Mouse (Mus musculus) MEL (cell line): Measurements from ENCODE around the gene Rab1a. TPM values are rescaled to one million over a fixed set of nuclear protein-coding genes. Genes with fewer than 3 reads are reported as not detected.

Experiments
- DNase-seq: peaks from one replicate; pipeline ENCODE4 v3.0.0; 2011; ENCODE audit warnings: low read depth, low spot score
- H3K27ac ChIP-seq: 2 replicates; pipeline ENCODE4 v1.5.1; 2012; ENCODE audit warnings: low read depth, mild to moderate bottlenecking, control low read depth, low read length, moderate library complexity; ENCODE audit not compliant: control insufficient read depth
- H3K27me3 ChIP-seq, 2 experiments: fragments of 150-350 bp in 1 of 2; sonication (generic) in 1 of 2; 2 replicates each; pipeline ENCODE4 v1.6.1; 2012; ENCODE audit warnings: low read length in 2 of 2, mild to moderate bottlenecking in 2 of 2, improper control_type of control experiment in 1 of 2, moderate library complexity in 1 of 2; ENCODE audit not compliant: insufficient read depth in 2 of 2, control insufficient read depth in 1 of 2
- H3K36me3 ChIP-seq, 2 experiments: 2 replicates each; pipeline ENCODE4 v1.6.1; 2012 to 2014; ENCODE audit warnings: low read length in 2 of 2, improper control_type of control experiment in 1 of 2, inconsistent platforms in 1 of 2, mild to moderate bottlenecking in 1 of 2; ENCODE audit not compliant: insufficient read depth in 2 of 2, control insufficient read depth in 1 of 2
- H3K4me1 ChIP-seq, 2 experiments: fragments of 150-350 bp in 1 of 2; sonication (generic) in 1 of 2; 2 replicates each; pipeline ENCODE4 v1.6.1; 2012; ENCODE audit warnings: low read length in 2 of 2, improper control_type of control experiment in 1 of 2, mild to moderate bottlenecking in 1 of 2; ENCODE audit not compliant: insufficient read depth in 2 of 2, control insufficient read depth in 1 of 2
- H3K4me3 ChIP-seq, 2 experiments: fragments of 150-350 bp in 1 of 2; sonication (generic) in 1 of 2; 2 replicates each; pipeline ENCODE4 v1.5.1; 2012; ENCODE audit warnings: low read depth in 2 of 2, low read length in 2 of 2, mild to moderate bottlenecking in 2 of 2, moderate library complexity in 2 of 2, control low read depth in 1 of 2, improper control_type of control experiment in 1 of 2; ENCODE audit not compliant: control insufficient read depth in 1 of 2, insufficient read depth in 1 of 2
- H3K79me2 ChIP-seq: 2 replicates; pipeline ENCODE4 v1.6.1; 2012; ENCODE audit warnings: mild to moderate bottlenecking, low read length, moderate library complexity; ENCODE audit not compliant: control insufficient read depth, poor library complexity, insufficient read depth
- H3K9ac ChIP-seq: 2 replicates; pipeline ENCODE4 v1.6.1; 2012; ENCODE audit warnings: low read depth, mild to moderate bottlenecking, control low read depth, low read length, moderate library complexity; ENCODE audit not compliant: control insufficient read depth, poor library complexity, severe bottlenecking
- H3K9me3 ChIP-seq: fragments of 150-350 bp; sonication (generic); replicated peaks from 2 replicates; pipeline ENCODE4 v1.6.1; 2012; ENCODE audit warnings: mild to moderate bottlenecking, low read length, improper control_type of control experiment, moderate library complexity; ENCODE audit not compliant: insufficient read depth
- CHD2 ChIP-seq: IDR thresholded peaks from 2 replicates; pipeline ENCODE4 v1.6.1; 2011; ENCODE audit warnings: low read length, improper control_type of control experiment
- GATA1 ChIP-seq: IDR thresholded peaks from 2 replicates; pipeline ENCODE4 v1.6.1; 2011; ENCODE audit warnings: low read depth, low read length, improper control_type of control experiment
- JUND ChIP-seq: IDR thresholded peaks from 2 replicates; pipeline ENCODE4 v1.6.1; 2011; ENCODE audit warnings: low read depth, mild to moderate bottlenecking, improper control_type of control experiment, low read length
- KAT2A ChIP-seq: conservative IDR thresholded peaks from 2 replicates; pipeline ENCODE4 v1.6.1; 2012; ENCODE audit warnings: low read depth, low read length, improper control_type of control experiment, inconsistent platforms
- MAX ChIP-seq: IDR thresholded peaks from 2 replicates; pipeline ENCODE4 v1.6.1; 2011; ENCODE audit warnings: low read length, improper control_type of control experiment
- MAZ ChIP-seq: IDR thresholded peaks from 2 replicates; pipeline ENCODE4 v1.6.1; 2012; ENCODE audit warnings: low read depth, mild to moderate bottlenecking, inconsistent platforms, low read length, improper control_type of control experiment
- MEF2A ChIP-seq: IDR thresholded peaks from 2 replicates; pipeline ENCODE4 v1.6.1; 2014; ENCODE audit warnings: low read depth, mild to moderate bottlenecking, inconsistent platforms, low read length, improper control_type of control experiment; ENCODE audit not compliant: poor library complexity, insufficient replicate concordance, severe bottlenecking; ENCODE audit errors: extremely low read depth
- MXI1 ChIP-seq: IDR thresholded peaks from 2 replicates; pipeline ENCODE4 v1.6.1; 2011; ENCODE audit warnings: mild to moderate bottlenecking, low read depth, low read length, improper control_type of control experiment
- MYC ChIP-seq: IDR thresholded peaks from 2 replicates; pipeline ENCODE4 v1.6.1; 2011; ENCODE audit warnings: low read depth, mild to moderate bottlenecking, low read length, improper control_type of control experiment, moderate library complexity
- NELFE ChIP-seq: IDR thresholded peaks from 2 replicates; pipeline ENCODE4 v1.6.1; 2011; ENCODE audit warnings: low read depth, low read length, improper control_type of control experiment
- POLR2AphosphoS5 ChIP-seq: IDR thresholded peaks from 2 replicates; pipeline ENCODE4 v1.6.1; 2012; ENCODE audit warnings: low read depth, borderline replicate concordance, mild to moderate bottlenecking, inconsistent platforms, low read length, moderate library complexity, mixed read lengths
- RAD21 ChIP-seq: IDR thresholded peaks from 2 replicates; pipeline ENCODE4 v1.6.1; 2011; ENCODE audit warnings: mild to moderate bottlenecking, low read depth, low read length, improper control_type of control experiment
- TAL1 ChIP-seq: IDR thresholded peaks from 2 replicates; pipeline ENCODE4 v1.6.1; 2012; ENCODE audit warnings: mild to moderate bottlenecking, inconsistent platforms, low read length, moderate library complexity, mixed read lengths
- TCF12 ChIP-seq: IDR thresholded peaks from 2 replicates; pipeline ENCODE4 v1.6.1; 2014; ENCODE audit warnings: low read depth, mild to moderate bottlenecking, inconsistent platforms, low read length, improper control_type of control experiment, moderate library complexity
- ZKSCAN1 ChIP-seq: IDR thresholded peaks from 2 replicates; pipeline ENCODE4 v1.6.1; 2012; ENCODE audit warnings: low read depth, mild to moderate bottlenecking, inconsistent platforms, low read length, improper control_type of control experiment, moderate library complexity
- ZMIZ1 ChIP-seq: IDR thresholded peaks from 2 replicates; pipeline ENCODE4 v1.6.1; 2012; ENCODE audit warnings: low read depth, mild to moderate bottlenecking, inconsistent platforms, low read length, improper control_type of control experiment, moderate library complexity
- polyA plus RNA-seq, 2 experiments: library from polyadenylated mRNA; stranded (reverse) in 1 of 2; unstranded in 1 of 2; fragments of >175 nt in 1 of 2; fragments of >200 nt in 1 of 2; gene quantifications; 2 replicates each; pipeline versions ENCODE4 v1.2.1 to v1.2.4; 2012; ENCODE audit warnings: low replicate concordance in 2 of 2, low read depth in 1 of 2; ENCODE audit not compliant: insufficient read length in 2 of 2, insufficient read depth in 1 of 2, missing spikeins in 1 of 2
- total RNA-seq: library from RNA; depleted of rRNA; stranded (reverse); fragments of 300-350 nt; gene quantifications from 2 replicates; pipeline ENCODE4 v1.2.3, GENCODE M21; 2012

Gene Rab1a
- total and polyA plus RNA-seq, 3 experiments: 79.5 to 336 (median 139) TPM

GRCm38 (mm10) chr11:20246616-20247015 is 45.4 kb downstream of the Rab1a start:
- Histone ChIP-seq H3K9ac (no peak overlapping the region), H3K9me3 (no peaks in the 10 kb centered on the region)
- TF ChIP-seq MEF2A (no peak), TAL1 (no peak), TCF12 (no peak)
- TF ChIP-seq, all 39 proteins: peak for 0
- Histone ChIP-seq H3K79me2 (peaks cover 26% of the 10 kb centered on the region), H3K36me3 (peaks cover 0 to 25% of the 10 kb centered on the region in 2 experiments; a peak in 3 of 4 replicates), H3K4me1 (peaks cover 15 to 33% of the 10 kb centered on the region in 2 experiments), H3K27me3 (no peaks in the 10 kb centered on the region), H3K4me3 (no peak overlapping the region), H3K27ac (no peak overlapping the region)
- DNase-seq: no peak

DNA sequence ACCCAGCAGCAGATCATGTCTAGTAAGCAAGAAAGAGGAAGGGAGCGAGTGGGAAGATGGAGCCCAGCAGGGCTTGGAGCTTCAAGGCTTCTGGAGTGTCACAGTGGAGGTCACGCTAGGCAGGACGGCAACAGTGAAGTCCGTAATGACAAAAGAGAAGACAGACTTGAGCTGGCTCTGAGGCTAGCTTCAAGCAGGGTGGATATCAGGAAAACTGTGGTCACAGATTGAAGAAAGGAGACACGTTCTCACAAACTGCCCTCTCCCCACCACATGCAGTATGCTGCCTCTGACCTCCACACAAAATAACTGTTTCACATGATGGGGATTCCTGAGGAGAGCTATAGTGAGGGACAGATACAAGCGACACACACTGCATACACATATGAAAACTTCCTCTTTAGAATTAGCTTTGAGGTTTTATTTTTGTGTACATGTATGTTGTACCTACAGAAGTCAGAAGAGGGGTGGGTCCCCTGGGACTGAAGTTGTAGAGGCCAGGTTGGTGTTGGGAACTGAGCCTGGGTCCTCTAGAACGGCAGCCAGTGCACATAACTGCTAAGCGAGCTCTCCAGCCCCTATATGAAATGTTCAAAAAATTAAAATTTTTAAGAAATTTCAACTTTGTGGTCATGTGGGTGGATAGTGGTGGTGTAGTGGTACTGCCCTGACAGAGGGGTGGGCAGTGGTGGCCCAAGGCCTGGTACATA is 46.1 kb downstream of the Rab1a start:
- peaks cover 0 to 25% of the 10 kb centered on the region in 2 experiments; a peak in 2 of 4 replicates for H3K36me3 ChIP-seq
- peaks cover 15 to 33% of the 10 kb centered on the region in 2 experiments for H3K4me1 ChIP-seq
- no peaks in the 10 kb centered on the region for H3K9me3 ChIP-seq
- no peak overlapping the region for H3K27ac ChIP-seq
- H3K4me3 ChIP-seq: no peak overlapping the region
- no peaks in the 10 kb centered on the region for H3K27me3 ChIP-seq
- no peak for DNase-seq
- H3K9ac ChIP-seq: no peak overlapping the region
- TF ChIP-seq MAZ (no peak), KAT2A (no peak), NELFE (no peak)
- peaks cover 26% of the 10 kb centered on the region for H3K79me2 ChIP-seq

DNA sequence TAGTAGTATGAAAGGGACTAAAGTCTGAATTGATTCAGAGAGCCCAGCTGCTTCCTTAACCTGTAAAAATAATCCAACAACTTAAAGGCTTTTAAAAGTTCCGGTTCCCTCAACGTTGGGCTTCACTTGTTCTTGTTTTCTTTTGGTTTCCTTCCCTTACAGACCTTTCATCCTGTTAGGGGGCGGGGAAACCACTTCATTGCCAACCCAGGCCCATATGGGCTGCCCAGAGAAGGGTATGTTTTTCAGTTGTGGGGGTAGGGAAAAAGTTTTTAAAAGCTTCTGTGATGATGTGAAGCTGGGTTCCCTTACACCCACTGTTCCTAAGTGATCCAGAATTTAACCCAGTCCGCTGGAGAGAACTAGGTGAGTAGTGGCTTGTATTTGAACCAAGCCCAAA is 47.0 kb downstream of the Rab1a start:
- Histone ChIP-seq H3K9me3 (no peaks in the 10 kb centered on the region), H3K9ac (peak overlapping the region; percentile 89)
- peak; percentile 53 for DNase-seq

More for the DNA sequence above, 47.0 kb downstream of the Rab1a start:
- Histone ChIP-seq H3K27ac (no peak overlapping the region), H3K36me3 (peaks cover 0 to 25% of the 10 kb centered on the region in 2 experiments; a peak in 2 of 4 replicates), H3K27me3 (no peaks in the 10 kb centered on the region), H3K4me1 (peaks cover 15 to 33% of the 10 kb centered on the region in 2 experiments), H3K79me2 (peaks cover 23% of the 10 kb centered on the region), H3K4me3 (peak overlapping the region; percentile 75 to 83)
- TF ChIP-seq MAX (no peak), KAT2A (no peak), TCF12 (no peak), NELFE (no peak), ZKSCAN1 (no peak), RAD21 (no peak), GATA1 (no peak), POLR2AphosphoS5 (no peak), CHD2 (no peak), MYC (no peak), JUND (no peak), MXI1 (no peak), MAZ (no peak), ZMIZ1 (no peak)
